Mouse (Mus musculus) C2C12 (cell line): Measurements from ENCODE around the gene Agps.

Source experiments
- CEBPB ChIP-seq: IDR thresholded peaks from one replicate; pipeline ENCODE4 v1.6.1; 2011; ENCODE audit warnings: low read depth, mild to moderate bottlenecking, control low read depth, moderate library complexity
- CTCF ChIP-seq: IDR thresholded peaks from one replicate; pipeline ENCODE4 v1.5.1; 2011; ENCODE audit not compliant: control insufficient read depth, insufficient read depth, insufficient read length
- MAX ChIP-seq: IDR thresholded peaks from one replicate; pipeline ENCODE4 v1.6.1; 2011; ENCODE audit warnings: mild to moderate bottlenecking, control low read depth
- MYOG ChIP-seq: IDR thresholded peaks from one replicate; pipeline ENCODE4 v1.6.1; 2011; ENCODE audit not compliant: control insufficient read depth, insufficient read length; ENCODE audit errors: extremely low read depth
- USF1 ChIP-seq: IDR thresholded peaks from one replicate; pipeline ENCODE4 v1.6.1; 2011; ENCODE audit warnings: low read depth, mild to moderate bottlenecking, control low read depth, moderate library complexity

DNA sequence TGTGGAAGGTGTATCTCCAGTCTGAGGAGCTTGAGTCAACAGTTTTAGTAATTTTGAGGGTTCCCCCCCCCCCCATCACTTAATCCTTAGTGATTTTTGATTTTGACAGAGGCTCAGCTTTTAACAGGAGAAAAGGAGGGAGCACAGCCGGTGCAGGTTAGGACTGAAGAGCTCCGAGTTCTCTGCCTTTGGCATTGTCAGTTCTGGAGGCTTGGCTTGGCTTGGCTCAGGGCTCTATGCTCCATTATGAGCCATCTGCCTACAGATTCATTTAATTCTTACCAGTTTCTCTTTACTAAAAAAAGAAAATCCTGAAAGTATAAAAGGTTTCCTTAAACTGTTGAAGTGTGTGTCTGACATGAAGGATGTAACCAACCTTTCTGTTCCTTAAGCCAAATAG lies 97.2 kb downstream of the Agps start:
- no peak for TF ChIP-seq CTCF
- TF ChIP-seq MAX: no peak
- no peak for TF ChIP-seq USF1
- TF ChIP-seq MYOG: no peak
- no peak for TF ChIP-seq CEBPB
